Mouse (Mus musculus) neural tube, embryonic 12.5 days (tissue): Measurements from ENCODE around the gene Gm15517. TPM values are rescaled to one million over a fixed set of nuclear protein-coding genes. Genes with fewer than 3 reads are reported as not detected.
"Not testable (repeated sequence)": the region's sequence is repeated elsewhere in the genome, so short reads cannot be mapped to it uniquely, and the experiment has no call there.

Experiments
- ATAC-seq: fragments of 200-750 bp; cut with Nextera tagmentation; 2 replicates; pipeline ENCODE4 v1.8.0; 2017; ENCODE audit warnings: low read depth, mild to moderate bottlenecking, moderate TSS enrichment, moderate library complexity; ENCODE audit not compliant: low FRiP score
- H3K27ac ChIP-seq: fragments of 300-500 bp; sonication (generic); 2 replicates; pipeline ENCODE4 v1.5.1; 2016
- H3K27me3 ChIP-seq: fragments of 300-500 bp; sonication (generic); replicated peaks from 2 replicates; pipeline ENCODE4 v1.6.1; 2016; ENCODE audit warnings: mild to moderate bottlenecking
- H3K36me3 ChIP-seq: fragments of 300-500 bp; sonication (generic); 2 replicates; pipeline ENCODE4 v1.6.1; 2016; ENCODE audit warnings: mild to moderate bottlenecking
- H3K4me1 ChIP-seq: fragments of 300-500 bp; sonication (generic); 2 replicates; pipeline ENCODE4 v1.6.1; 2016
- H3K4me2 ChIP-seq: fragments of 300-500 bp; sonication (generic); replicated peaks from 2 replicates; pipeline ENCODE4 v1.6.1; 2016; ENCODE audit warnings: mild to moderate bottlenecking
- H3K4me3 ChIP-seq: fragments of 300-500 bp; sonication (generic); 2 replicates; pipeline ENCODE4 v1.5.1; 2016
- H3K9ac ChIP-seq: fragments of 300-500 bp; sonication (generic); 2 replicates; pipeline ENCODE4 v1.6.1; 2016; ENCODE audit warnings: mild to moderate bottlenecking
- H3K9me3 ChIP-seq: fragments of 300-500 bp; sonication (generic); 2 replicates; pipeline ENCODE4 v1.6.1; 2016; ENCODE audit warnings: mild to moderate bottlenecking
- WGBS: fragments of 180-500 bp; shearing (Covaris S2); methylation state at CpG from one replicate; pipeline ENCODE4 v1.1.7; 2016; 5-methylcytosine and 5-hydroxymethylcytosine counted together
- polyA plus RNA-seq: library from polyadenylated mRNA; unstranded; fragments of >200 nt; fragmentation: Nextera tagmentation; extraction: Ambion mirVana; gene quantifications from 2 replicates; pipeline ENCODE4 v1.2.1, GENCODE M21; 2016

Gene Gm15517
- polyA plus RNA-seq, 1 experiment from 2014 or later = not detected

DNA sequence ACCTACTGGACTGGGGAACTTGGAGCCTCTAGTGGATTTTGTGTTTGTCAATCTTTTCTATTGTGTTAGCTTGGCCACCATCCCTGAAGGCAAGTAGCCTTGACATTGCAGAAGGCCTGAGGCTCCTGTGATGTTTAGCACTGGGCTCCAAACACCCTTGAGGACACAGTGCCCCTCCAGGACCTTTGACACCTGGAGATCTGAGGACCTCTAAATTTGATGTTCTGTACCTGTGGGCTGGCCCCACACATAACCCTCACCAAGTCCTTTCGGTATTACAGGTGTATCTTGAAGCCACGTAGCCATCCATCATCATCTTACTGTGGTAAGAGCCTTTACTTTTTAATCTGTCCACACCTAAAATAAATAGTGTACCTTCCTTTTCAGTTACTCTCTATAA, 13.3 kb upstream of the Gm15517 start:
- no peak for ATAC-seq
- peaks cover 42% of the 10 kb centered on the region for H3K36me3 ChIP-seq
- H3K27me3 ChIP-seq = no peaks in the 10 kb centered on the region
- peak overlapping the region; percentile 88 for H3K4me3 ChIP-seq
- peaks cover 13% of the 10 kb centered on the region for H3K4me1 ChIP-seq
- H3K27ac ChIP-seq = no peak overlapping the region
- 96% methylated on average over 2 of the region's 2 CpGs for WGBS
- peak overlapping the region; percentile 66 for H3K4me2 ChIP-seq
- H3K9me3 ChIP-seq = no peaks in the 10 kb centered on the region
- H3K9ac ChIP-seq = peak overlapping the region; percentile 77; the same call in 1 of the 2 replicates

DNA sequence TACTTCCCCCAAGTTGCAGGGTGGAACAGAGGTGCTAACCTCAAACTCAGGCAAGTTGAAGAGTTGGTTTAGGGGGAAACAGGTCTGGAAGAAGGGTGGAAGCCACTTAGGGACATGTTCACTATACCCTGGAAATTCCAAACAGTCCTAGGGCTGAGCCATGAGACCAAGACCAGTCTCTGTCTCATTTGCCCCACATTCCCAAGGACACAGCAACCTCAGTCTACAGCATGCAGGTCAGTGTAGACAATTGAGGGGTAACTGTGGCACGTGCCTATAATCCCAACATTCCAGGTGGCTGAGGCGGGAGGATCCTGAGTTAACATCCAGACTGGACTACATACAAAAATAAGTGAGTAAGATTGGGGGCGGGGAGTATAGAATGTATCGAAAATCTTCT, 12.0 kb upstream of the Gm15517 start:
- Histone ChIP-seq H3K4me3 (no peak overlapping the region), H3K36me3 (peaks cover 52% of the 10 kb centered on the region)

DNA sequence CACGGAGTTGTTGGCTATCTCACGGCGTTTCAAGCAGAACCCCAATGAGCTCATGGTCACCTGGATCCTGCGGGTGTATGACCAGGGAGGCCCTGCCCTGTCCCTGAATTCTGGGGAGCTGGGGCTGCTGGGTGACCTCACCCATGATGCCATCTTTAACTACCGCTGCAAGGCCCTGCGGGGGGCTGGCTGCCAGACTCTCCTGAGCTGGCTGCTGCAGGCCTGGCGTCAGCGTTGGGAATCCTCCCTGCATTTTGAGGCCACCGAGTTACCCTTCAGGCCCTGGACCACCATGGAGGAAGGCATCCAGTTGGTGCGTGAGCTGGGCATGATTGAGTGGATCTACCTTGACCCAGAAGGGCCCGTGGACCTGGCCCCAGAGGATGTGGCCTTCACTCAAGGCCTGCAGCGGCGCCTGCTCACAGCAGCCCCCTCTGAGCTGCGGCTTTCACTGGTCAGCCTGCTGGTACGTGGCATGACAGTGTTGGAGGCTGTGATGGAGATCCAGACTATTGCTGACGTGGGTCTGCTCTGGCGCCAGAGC, 10.4 kb upstream of the Gm15517 start:
- Histone ChIP-seq H3K4me1 (peaks cover 10% of the 10 kb centered on the region), H3K36me3 (peaks cover 52% of the 10 kb centered on the region)
- H3K27ac ChIP-seq, ATAC-seq, H3K9me3 ChIP-seq, H3K27me3 ChIP-seq, H3K9ac ChIP-seq, H3K4me3 ChIP-seq, H3K4me2 ChIP-seq: not testable (repeated sequence)
- WGBS = 93% methylated on average over 17 of the region's 17 CpGs

More for the DNA sequence above, 12.0 kb upstream of the Gm15517 start:
- H3K9ac ChIP-seq = no peak overlapping the region
- H3K27ac ChIP-seq = no peak overlapping the region
- no peaks in the 10 kb centered on the region for H3K9me3 ChIP-seq
- no peak for ATAC-seq
- peaks cover 15% of the 10 kb centered on the region for H3K4me1 ChIP-seq
- H3K4me2 ChIP-seq = no peak overlapping the region
- WGBS = 92% methylated on average over 4 of the region's 4 CpGs
- H3K27me3 ChIP-seq = no peaks in the 10 kb centered on the region

DNA sequence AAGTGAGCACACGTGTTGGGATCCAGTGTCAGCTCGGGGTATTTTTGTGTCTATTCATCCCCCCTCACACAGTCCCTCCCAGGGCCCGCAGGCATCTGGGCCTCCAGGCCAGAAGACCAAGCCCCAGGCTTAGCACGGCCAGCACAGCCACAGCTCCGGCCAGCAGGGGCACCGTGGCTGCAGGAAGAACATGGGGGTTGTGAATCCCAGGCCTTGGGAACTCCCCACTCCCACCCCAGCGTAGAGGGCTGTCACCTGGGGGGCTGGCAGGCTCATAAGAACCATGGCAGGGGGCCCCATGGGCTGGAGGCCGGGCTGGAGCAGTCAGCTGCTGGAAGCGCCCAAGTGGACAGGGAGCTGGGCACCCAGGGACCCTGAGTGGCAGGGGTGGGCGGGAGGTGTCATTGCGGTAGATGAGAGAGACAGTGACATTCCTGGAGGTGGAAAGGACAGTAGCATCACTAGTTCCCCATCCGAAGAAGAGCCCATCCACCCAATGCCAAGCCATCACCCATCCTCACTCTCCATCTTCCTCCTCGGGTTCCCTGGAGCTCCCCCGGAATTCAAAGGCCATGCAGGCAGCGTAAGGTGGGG, 8.1 kb upstream of the Gm15517 start:
- Histone ChIP-seq H3K4me2 (no peak overlapping the region), H3K36me3 (peaks cover 51% of the 10 kb centered on the region), H3K27me3 (no peaks in the 10 kb centered on the region), H3K9ac (no peak overlapping the region), H3K9me3 (no peaks in the 10 kb centered on the region), H3K4me3 (no peak overlapping the region), H3K27ac (no peak overlapping the region), H3K4me1 (peaks cover 3% of the 10 kb centered on the region; the same call in 1 of the 2 replicates)
- no peak for ATAC-seq
- WGBS = 69% methylated on average over 15 of the region's 15 CpGs

DNA sequence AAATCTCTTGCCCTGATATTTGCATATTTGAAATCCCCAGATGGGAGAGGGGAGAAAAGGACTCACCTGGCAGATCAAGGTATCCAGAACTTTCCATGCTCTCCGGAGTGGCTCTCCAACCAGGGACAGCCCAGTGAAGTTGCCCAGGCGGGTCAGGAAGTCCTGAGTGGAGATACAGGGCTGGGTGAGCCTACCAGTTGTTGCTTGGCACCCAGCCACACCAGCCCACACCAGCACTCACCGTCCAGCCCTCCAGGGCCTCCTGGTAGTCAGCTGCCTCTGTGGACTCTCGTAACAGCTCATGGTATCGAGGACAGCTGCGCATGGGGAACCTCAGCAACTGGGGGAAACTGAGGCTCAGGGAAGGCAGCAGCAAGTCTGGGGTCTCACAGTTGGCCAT, 6.3 kb upstream of the Gm15517 start:
- Histone ChIP-seq H3K36me3 (peaks cover 35% of the 10 kb centered on the region), H3K27me3 (no peaks in the 10 kb centered on the region), H3K9ac (no peak overlapping the region), H3K27ac (no peak overlapping the region), H3K4me3 (no peak overlapping the region), H3K4me1 (0 out of 2 replicates have a peak, but pooled peaks cover 3% of the 10 kb centered on the region), H3K9me3 (no peaks in the 10 kb centered on the region), H3K4me2 (no peak overlapping the region)
- 87% methylated on average over 6 of the region's 6 CpGs for WGBS
- no peak for ATAC-seq

DNA sequence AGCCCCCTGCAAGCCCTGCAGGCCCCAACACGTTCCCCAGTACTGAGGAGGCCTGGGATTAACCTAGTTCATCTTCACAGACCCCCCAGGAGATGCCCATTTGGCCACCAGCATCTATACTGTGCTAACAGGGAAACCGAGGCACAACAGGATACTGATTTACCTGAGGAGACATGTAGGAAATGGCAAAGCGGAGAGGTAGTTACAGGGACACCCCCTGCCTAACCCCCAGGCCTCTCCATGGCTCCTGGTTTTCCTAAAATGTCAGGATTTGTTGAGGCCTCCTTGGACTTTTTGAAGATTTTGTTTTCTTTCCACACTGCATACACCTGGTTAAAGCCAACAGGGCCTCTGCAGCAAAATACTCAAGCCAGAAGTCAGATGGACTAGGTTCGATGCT, 4.0 kb upstream of the Gm15517 start, which contains the start of gene Acp4:
TSS of gene Acp4 (minus strand) at position 101 of the 400 bp plus-strand sequence.
- Histone ChIP-seq H3K9ac (no peak within 1 kb of the TSS), H3K36me3 (peaks cover 17% of the 10 kb centered on the region), H3K27me3 (no peaks in the 10 kb centered on the region; the same call in 1 of the 2 replicates), H3K4me1 (0 out of 2 replicates have a peak, but pooled peaks cover 3% of the 10 kb centered on the region), H3K4me3 (no peak within 1 kb of the TSS), H3K9me3 (no peaks in the 10 kb centered on the region), H3K27ac (no peak within 1 kb of the TSS), H3K4me2 (no peak within 1 kb of the TSS)
- 81% methylated on average over 4 of the region's 4 CpGs for whole genome bisulfite sequencing
- no peak for ATAC-seq

DNA sequence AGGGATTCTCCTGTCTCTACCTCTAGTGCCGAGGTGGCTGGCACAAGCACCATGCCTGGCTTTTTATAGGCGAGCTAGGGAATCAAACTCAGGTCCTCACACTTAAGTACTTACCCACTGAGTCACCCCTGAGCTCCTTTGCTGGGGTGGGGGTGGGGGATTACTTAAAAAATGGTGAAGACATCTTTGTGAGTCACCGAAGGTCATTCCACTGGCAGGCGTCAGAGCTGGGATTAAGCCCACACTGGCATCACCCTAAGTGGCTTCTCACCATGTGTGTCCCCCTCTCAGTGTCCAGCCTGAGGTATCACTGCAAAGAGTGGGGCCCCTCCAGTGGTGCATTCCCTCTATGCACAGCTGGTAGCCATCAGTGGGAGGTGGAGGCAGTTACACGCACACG, 837 bp upstream of the Gm15517 start:
- peaks cover 8% of the 10 kb centered on the region; the same call in 1 of the 2 replicates for H3K27me3 ChIP-seq
- H3K9me3 ChIP-seq = no peaks in the 10 kb centered on the region
- H3K9ac ChIP-seq = no peak overlapping the region
- ATAC-seq = no peak
- H3K4me2 ChIP-seq = no peak overlapping the region
- no peak overlapping the region for H3K27ac ChIP-seq
- WGBS = 79% methylated on average over 6 of the region's 6 CpGs
- no peak overlapping the region for H3K4me3 ChIP-seq
- no peaks in the 10 kb centered on the region for H3K36me3 ChIP-seq
- peaks cover 6% of the 10 kb centered on the region for H3K4me1 ChIP-seq

DNA sequence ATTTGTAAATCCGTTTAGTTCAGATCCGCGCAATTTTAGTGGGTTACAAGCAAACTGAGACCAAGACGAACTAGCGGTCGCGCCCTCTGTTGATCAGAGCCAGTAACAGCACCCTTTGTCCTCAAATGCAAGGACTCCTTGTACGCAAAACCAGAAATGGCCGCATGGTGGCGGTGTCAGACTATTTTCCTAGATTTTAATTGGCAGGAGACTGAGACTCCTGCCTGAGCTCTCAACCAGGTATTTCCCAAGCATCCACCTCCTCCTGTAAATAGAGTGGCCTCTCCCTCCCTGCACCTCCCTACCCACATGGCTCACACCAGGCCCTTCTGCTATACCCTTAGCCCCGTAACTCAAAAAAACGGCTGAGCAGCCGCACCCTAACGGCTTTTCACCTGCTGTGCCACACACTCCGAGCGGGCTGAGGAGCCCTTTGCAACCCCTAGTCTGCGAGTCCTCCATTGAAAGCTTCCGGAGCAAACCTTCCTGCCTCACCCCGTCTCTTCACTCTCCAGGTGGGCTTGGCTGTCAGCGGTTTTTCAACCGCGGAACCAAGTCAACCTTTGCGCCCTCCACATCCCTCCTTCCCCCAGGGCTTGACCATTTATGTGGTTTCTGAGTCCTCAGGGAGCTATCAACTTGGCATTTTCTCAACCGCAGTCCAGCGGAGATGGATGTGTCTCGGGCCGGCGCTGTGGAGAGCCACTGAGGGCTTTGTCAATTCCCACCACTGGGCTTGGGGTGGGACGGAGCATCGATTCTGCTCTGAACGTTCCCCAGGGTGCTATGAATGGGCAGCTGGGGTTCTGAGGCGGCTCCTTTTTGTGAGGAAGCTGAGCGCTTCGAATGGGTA, 1.8 kb downstream of the Gm15517 start:
- peaks cover 11% of the 10 kb centered on the region; the same call in 1 of the 2 replicates for H3K27me3 ChIP-seq
- peaks cover 6% of the 10 kb centered on the region for H3K4me1 ChIP-seq
- H3K27ac ChIP-seq = no peak overlapping the region
- no peaks in the 10 kb centered on the region for H3K9me3 ChIP-seq
- peak overlapping the region; percentile 16; the same call in 1 of the 2 replicates for H3K4me3 ChIP-seq
- H3K36me3 ChIP-seq = no peaks in the 10 kb centered on the region
- peak overlapping the region; percentile 35; the same call in 1 of the 2 replicates for H3K9ac ChIP-seq
- peak; percentile 80 for ATAC-seq
- WGBS = 1% methylated on average over 34 of the region's 34 CpGs
- peak overlapping the region; percentile 57 for H3K4me2 ChIP-seq

DNA sequence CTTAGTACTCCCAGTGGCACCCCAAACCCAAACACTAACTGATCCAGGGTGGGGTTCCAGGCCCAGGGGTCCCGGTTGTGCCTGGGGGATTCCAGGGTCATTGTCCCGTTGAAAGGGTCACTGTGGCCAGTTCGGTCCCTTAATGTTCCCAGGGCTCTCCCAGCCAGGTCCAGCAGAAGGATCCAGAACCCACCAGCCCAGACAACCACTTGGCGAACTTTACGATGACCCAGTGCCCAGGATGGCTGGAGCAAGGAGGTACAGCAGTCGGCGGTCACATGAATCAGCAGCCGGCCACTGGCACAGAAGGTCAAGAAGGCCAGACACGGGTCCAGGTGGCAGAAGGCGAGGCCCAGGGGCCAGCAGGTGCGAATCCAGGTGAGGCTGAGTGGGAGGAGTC, 6.9 kb downstream of the Gm15517 start:
- Histone ChIP-seq H3K36me3 (no peaks in the 10 kb centered on the region), H3K9ac (no peak overlapping the region), H3K27me3 (peaks cover 21% of the 10 kb centered on the region), H3K4me3 (no peak overlapping the region), H3K4me1 (peaks cover 4% of the 10 kb centered on the region), H3K27ac (no peak overlapping the region), H3K4me2 (no peak overlapping the region), H3K9me3 (no peaks in the 10 kb centered on the region)
- 82% methylated on average over 11 of the region's 11 CpGs for WGBS
- no peak for ATAC-seq

DNA sequence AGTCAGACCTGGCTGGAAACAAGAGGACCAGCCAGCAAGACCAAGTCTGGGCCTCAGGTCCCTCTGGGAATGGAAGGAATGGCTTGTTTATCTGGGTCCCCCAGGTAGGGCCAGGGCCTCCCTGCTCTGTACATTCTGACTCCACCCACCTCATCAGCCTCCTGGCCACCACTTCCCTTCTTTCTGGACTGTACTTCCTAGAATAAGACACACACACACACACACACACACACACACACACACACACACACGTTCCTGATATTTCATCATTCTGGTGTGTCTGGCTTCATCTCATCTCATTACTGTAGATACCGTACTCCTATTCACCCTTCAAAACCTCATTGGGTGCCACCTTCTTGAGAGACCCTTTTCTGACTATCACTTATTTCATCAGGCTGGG, 8.2 kb downstream of the Gm15517 start:
- no peak overlapping the region for H3K9ac ChIP-seq
- no peak for ATAC-seq
- H3K9me3 ChIP-seq = no peaks in the 10 kb centered on the region
- no peaks in the 10 kb centered on the region for H3K36me3 ChIP-seq
- peaks cover 25% of the 10 kb centered on the region for H3K27me3 ChIP-seq
- H3K27ac ChIP-seq = no peak overlapping the region
- H3K4me2 ChIP-seq = no peak overlapping the region
- no peaks in the 10 kb centered on the region for H3K4me1 ChIP-seq
- 85% methylated on average over 2 of the region's 2 CpGs for WGBS
- no peak overlapping the region for H3K4me3 ChIP-seq

DNA sequence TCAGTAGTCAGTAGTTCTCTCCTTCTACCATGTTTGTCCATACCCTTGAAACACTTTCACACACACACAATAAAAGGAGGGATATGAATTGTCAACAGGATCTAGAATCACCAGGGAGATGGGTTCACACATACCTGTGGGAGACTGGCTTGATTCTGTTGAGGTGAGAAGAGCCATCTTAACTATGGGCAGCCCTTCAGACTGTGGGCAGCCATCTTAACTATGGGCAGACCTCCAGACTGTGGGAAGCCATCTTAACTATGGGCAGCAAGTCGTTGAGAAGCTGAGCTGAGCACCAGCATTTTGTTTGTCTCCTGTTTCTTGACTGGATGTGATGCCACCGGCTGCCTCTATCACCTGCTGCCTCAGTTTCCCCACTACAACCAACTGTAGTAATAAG, 10.1 kb downstream of the Gm15517 start:
- Histone ChIP-seq H3K27me3 (peaks cover 32% of the 10 kb centered on the region), H3K27ac (no peak overlapping the region), H3K9ac (no peak overlapping the region), H3K36me3 (no peaks in the 10 kb centered on the region), H3K9me3 (no peaks in the 10 kb centered on the region), H3K4me1 (no peaks in the 10 kb centered on the region), H3K4me3 (no peak overlapping the region), H3K4me2 (no peak overlapping the region)
- no peak for ATAC-seq
- WGBS = 71% methylated on average over 2 of the region's 2 CpGs

DNA sequence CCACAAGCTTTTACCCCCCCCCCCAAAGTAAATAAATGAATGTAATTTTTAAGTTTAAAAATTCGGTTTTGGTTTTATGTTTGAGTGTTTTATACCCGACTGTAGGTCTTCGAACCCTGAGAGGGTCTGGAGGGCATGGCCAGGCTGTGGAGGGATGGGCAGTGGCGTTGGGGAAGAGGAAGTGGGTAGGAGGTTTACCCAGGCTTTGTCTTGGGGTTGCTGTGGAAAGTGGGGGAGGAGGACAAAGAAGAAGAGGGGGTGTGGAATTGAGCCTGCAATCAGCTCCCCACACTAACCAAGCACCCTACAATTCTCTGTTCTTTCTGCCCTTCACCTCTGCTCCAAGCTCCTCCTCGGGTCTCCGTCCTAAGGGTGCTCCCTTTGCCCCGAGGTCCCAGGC, 11.3 kb downstream of the Gm15517 start:
- Histone ChIP-seq H3K27me3 (peaks cover 30% of the 10 kb centered on the region), H3K27ac (no peak overlapping the region), H3K9me3 (no peaks in the 10 kb centered on the region), H3K4me1 (no peaks in the 10 kb centered on the region), H3K36me3 (no peaks in the 10 kb centered on the region), H3K9ac (no peak overlapping the region), H3K4me2 (no peak overlapping the region), H3K4me3 (no peak overlapping the region)
- 85% methylated on average over 7 of the region's 7 CpGs for WGBS
- no peak for ATAC-seq
